Mouse (Mus musculus) embryonic fibroblast, embryonic 13.5 days (primary cell): Measurements from ENCODE around the gene Lrrc4. TPM values are rescaled to one million over a fixed set of nuclear protein-coding genes. Genes with fewer than 3 reads are reported as not detected.

Experiments
- H3K27ac ChIP-seq: 2 replicates; pipeline ENCODE4 v1.5.1; 2012; ENCODE audit warnings: low read length, control low read depth, inconsistent platforms; ENCODE audit not compliant: insufficient read depth
- H3K4me1 ChIP-seq: 2 replicates; pipeline ENCODE4 v1.6.1; 2011; ENCODE audit warnings: low read length; ENCODE audit not compliant: control insufficient read depth, insufficient read depth
- H3K4me3 ChIP-seq: 2 replicates; pipeline ENCODE4 v1.5.1; 2011; ENCODE audit warnings: mild to moderate bottlenecking, control low read depth, low read length; ENCODE audit not compliant: insufficient read depth
- CTCF ChIP-seq: IDR thresholded peaks from 2 replicates; pipeline ENCODE4 v1.5.1; 2011; ENCODE audit warnings: mild to moderate bottlenecking, control low read depth, low read length, moderate library complexity, borderline replicate concordance; ENCODE audit not compliant: insufficient read depth
- POLR2A ChIP-seq: IDR thresholded peaks from 2 replicates; pipeline ENCODE4 v1.6.1; 2011; ENCODE audit warnings: low read depth, mild to moderate bottlenecking, control low read depth, low read length, moderate library complexity
- polyA plus RNA-seq: library from polyadenylated mRNA; stranded (reverse); fragments of >200 nt; gene quantifications from 2 replicates; pipeline ENCODE4 v1.2.4, GENCODE M21; 2011; ENCODE audit warnings: low read depth; ENCODE audit not compliant: missing spikeins, insufficient read length

Gene Lrrc4
- polyA plus RNA-seq, 1 experiment, result 0.37 TPM

DNA sequence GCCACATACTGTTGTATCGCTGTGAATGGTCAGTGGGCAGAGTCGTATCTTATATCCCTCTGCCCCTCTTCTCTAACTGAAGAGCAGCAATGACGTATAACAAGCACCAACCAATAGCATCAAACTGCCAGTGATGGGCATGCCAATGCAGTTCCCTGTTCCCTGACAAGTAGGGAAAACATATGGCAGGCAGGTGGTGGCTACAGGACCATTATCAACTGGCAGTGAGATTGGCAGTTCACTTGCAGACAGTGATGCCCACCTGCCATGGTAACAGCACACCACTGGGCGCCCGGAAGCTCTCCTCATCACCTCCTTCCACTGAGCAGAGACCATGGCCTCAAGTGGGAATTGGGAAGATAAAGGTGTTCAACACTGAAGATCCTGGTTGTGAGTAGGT, 175.0 kb downstream of the Lrrc4 start:
- Histone ChIP-seq H3K4me1 (no peaks in the 10 kb centered on the region), H3K27ac (no peak overlapping the region), H3K4me3 (no peak overlapping the region)
- TF ChIP-seq CTCF (no peak), POLR2A (no peak)

- peaks cover 4% of the 10 kb centered on the region; the same call in 1 of the 2 replicates for H3K4me1 ChIP-seq
- H3K4me3 ChIP-seq, result no peak overlapping the region
- TF ChIP-seq POLR2A (no peak), CTCF (no peak)
- H3K27ac ChIP-seq, result no peak overlapping the region
Observed at GRCm38 (mm10) chr6:28645231-28645630, 186.3 kb downstream of the Lrrc4 start.

DNA sequence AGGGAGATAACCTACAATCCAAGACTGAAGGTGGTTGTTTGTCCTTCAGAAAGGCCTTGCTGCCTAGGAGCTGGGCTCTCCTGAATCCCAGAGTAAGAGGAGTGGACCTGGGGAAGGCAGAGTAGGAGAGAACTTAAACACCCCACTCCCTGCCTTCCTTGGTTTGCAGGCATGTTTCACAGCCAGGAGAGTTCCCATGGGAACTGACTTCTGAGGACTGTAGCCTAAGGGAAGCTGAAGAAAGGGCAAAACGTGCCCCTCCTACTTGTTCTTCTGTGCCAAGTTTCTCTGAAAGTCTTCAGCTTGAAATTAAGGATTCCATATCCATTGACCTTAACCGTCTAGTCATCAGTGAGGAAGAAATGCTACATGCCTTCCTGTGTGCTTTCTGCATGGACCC, 188.6 kb downstream of the Lrrc4 start:
- Histone ChIP-seq H3K27ac (no peak overlapping the region), H3K4me1 (peaks cover 4% of the 10 kb centered on the region; the same call in 1 of the 2 replicates)

DNA sequence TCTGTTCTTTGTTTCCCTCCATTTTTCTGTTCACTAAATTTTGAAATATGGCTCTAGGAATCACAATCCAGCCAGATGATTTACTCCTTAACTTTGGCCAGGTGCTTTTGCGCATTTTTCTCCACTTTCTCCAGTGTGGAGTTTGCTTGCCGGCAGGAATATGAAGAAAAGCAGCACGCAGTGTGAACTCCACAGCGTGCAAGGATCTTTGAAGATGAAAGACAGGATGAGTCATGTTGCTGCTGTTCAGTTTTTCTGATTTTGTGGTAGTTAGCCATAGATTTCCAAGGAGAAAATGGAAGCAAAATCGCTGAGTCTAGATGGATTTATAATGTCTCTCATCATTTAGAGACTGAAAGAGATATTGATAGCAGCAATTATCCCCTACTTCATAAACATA, 191.5 kb downstream of the Lrrc4 start:
- TF ChIP-seq POLR2A, result no peak
- TF ChIP-seq CTCF, result no peak
- Histone ChIP-seq H3K4me3 (no peak overlapping the region), H3K4me1 (peaks cover 4% of the 10 kb centered on the region), H3K27ac (no peak overlapping the region)

More for the DNA sequence above, 188.6 kb downstream of the Lrrc4 start:
- H3K4me3 ChIP-seq, result no peak overlapping the region
- no peak for TF ChIP-seq POLR2A
- no peak for TF ChIP-seq CTCF

- H3K27ac ChIP-seq, result no peak overlapping the region
- peaks cover 3% of the 10 kb centered on the region for H3K4me1 ChIP-seq
- no peak for TF ChIP-seq CTCF
- TF ChIP-seq POLR2A, result no peak
- H3K4me3 ChIP-seq, result no peak overlapping the region
Observed at GRCm38 (mm10) chr6:28635531-28636348, 195.8 kb downstream of the Lrrc4 start.

DNA sequence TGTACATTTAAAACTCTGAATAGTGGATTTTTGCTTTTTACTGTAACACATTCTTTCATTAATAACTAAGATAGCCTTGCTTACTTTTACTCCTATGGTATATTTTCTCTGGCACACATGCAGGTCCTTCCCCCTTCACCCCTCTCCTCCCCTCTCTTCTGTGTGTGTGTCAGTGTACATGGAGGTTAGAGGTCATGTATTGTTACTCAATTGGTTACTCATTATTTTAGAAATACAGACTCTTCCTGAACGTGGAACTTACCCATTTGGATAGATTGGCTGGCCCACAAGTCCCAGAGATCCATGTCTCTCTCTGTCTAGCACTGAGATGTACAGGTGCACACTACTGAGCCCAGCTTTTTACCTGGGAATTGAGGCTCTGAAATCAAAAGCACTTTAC, 196.5 kb downstream of the Lrrc4 start:
- Histone ChIP-seq H3K4me1 (peaks cover 3% of the 10 kb centered on the region), H3K4me3 (no peak overlapping the region), H3K27ac (no peak overlapping the region)
- TF ChIP-seq CTCF, result no peak
- no peak for TF ChIP-seq POLR2A

DNA sequence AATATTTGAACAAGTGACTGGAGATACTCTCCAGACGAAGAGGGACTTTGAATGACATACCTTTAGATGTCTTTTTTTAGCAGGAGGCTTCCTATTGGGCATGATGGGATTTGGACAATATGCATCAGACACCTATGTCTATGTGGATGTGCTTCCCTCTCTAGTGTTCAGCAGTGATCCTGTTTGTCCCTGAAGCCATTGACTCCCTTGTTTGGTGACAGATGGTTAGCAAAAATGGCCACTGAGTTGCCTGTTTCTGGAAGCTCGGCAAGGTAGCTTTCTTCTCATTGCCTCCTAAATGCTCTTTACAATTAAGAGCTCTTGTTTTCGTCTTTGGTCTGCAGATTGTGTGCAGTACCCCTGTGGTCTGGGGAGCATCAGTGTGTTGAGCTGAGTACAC, 197.9 kb downstream of the Lrrc4 start:
- H3K4me3 ChIP-seq, result no peak overlapping the region
- TF ChIP-seq POLR2A, result no peak
- TF ChIP-seq CTCF, result no peak
- H3K27ac ChIP-seq, result no peak overlapping the region
- H3K4me1 ChIP-seq, result peaks cover 3% of the 10 kb centered on the region

- H3K4me3 ChIP-seq, result no peak overlapping the region
- no peak for TF ChIP-seq POLR2A
- no peak for TF ChIP-seq CTCF
- H3K27ac ChIP-seq, result peak overlapping the region; percentile 10; the same call in 1 of the 2 replicates
- H3K4me1 ChIP-seq, result peaks cover 3% of the 10 kb centered on the region
Observed at GRCm38 (mm10) chr6:28633120-28633519, 198.4 kb downstream of the Lrrc4 start.

- Histone ChIP-seq H3K27ac (no peak overlapping the region), H3K4me1 (peaks cover 7% of the 10 kb centered on the region), H3K4me3 (no peak overlapping the region)
- TF ChIP-seq CTCF (no peak), POLR2A (no peak)
Observed at GRCm38 (mm10) chr6:28630926-28631325, 200.6 kb downstream of the Lrrc4 start.

GRCm38 (mm10) chr6:28629866-28630265, 201.7 kb downstream of the Lrrc4 start:
- no peak overlapping the region for H3K27ac ChIP-seq
- no peak overlapping the region for H3K4me3 ChIP-seq
- no peak for TF ChIP-seq POLR2A
- no peak for TF ChIP-seq CTCF
- peaks cover 7% of the 10 kb centered on the region for H3K4me1 ChIP-seq

DNA sequence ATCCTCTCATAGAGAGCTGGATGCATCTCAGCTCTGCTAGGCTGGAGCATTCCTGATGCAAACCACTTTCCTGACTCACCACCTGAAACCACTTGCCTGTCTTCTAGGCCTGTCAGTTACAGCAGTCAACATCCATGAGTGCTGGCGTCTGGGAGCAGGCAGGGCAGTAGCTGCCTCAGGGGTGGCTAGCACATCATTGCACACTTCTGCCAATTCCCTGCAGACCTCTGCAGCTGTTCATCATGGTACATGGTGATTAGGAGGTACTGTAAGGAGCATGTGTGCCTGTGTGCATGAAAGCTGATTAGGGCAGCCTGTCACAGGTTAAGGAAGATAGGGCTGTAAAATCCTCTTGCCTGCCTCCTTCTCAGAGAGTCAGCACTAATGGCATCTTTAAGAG, 203.1 kb downstream of the Lrrc4 start:
- TF ChIP-seq POLR2A (no peak), CTCF (no peak)
- Histone ChIP-seq H3K4me1 (peaks cover 9% of the 10 kb centered on the region), H3K4me3 (no peak overlapping the region), H3K27ac (no peak overlapping the region)
